Mouse (Mus musculus): ENCODE data around the gene Pcnx4. TPM values are rescaled to one million over a fixed set of nuclear protein-coding genes. Genes with fewer than 3 reads are reported as not detected.

The Pcnx4 gene
- 6.8 TPM for polyA plus RNA-seq (2017; shearing (Covaris generic))

DNA sequence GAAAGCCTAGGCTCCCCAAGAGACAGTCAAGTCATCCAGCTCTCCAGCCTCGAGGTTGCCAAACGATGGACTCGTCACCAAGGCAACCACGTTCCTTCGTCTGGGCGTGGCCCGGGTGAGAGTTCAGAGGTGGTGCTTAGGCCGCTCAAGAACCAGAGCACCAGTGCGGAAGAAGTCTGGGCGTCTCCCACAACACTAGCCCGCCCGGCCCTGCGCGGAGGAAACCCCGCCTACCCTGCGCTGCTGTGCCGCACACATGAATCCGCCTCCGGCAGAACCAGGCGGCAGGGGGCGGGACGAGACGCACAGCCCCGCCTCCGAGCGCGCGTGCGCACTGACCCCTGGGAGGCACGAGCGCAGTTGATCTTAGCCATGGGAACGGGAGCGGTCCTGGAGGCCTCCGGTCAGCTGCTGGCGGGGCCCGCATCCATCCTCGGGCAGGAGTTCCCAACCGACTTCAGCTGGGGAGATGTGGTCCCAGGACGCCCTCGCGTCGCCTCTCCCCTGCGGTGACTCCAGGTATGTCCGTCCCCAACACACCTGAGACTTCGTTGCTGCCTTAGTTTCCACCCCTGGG, at the start of gene Pcnx4:
TSS of gene Pcnx4 (plus strand) at position 363 of the 577 bp plus-strand sequence.

Other genes starting within 250 kb of the Pcnx4 start
- gene Rtn1, start 127.3 kb upstream of the Pcnx4 start, polyA plus RNA-seq (2017; shearing (Covaris generic)) = not detected
- gene Lrrc9, start 94.5 kb upstream of the Pcnx4 start, polyA plus RNA-seq (2017; shearing (Covaris generic)) = 0.10 TPM
- not detected for gene Gm4756, start 113.3 kb downstream of the Pcnx4 start, polyA plus RNA-seq (2017; shearing (Covaris generic))
- 51.7 TPM for gene Dhrs7, start 128.5 kb downstream of the Pcnx4 start, polyA plus RNA-seq (2017; shearing (Covaris generic))
- gene Ppm1a, start 221.1 kb downstream of the Pcnx4 start, polyA plus RNA-seq (2017; shearing (Covaris generic)) = 81.7 TPM

Measured in effector memory CD4-positive, alpha-beta T cell, adult 7 months (primary cell).